Comparison of ENCODE assay signal across 18 mouse cellular contexts in genomic region chr5:121169588-121169987, GRCm38 (mm10). TPM values are rescaled to one million over a fixed set of nuclear protein-coding genes. Genes with fewer than 3 reads are reported as not detected.
DNase-seq lines count a peak whose midpoint lies in the region; ATAC-seq and TF ChIP-seq lines count a peak whose summit lies in the region.
"Had no signal": no experiment of that assay in that cellular context is flagged by ENCODE, and none has a peak within 500 bp of the region (broad histone marks: within the 10 kb centered on the region; RNA-seq: fewer than 3 reads in every experiment).

No protein-coding gene starts in this region.

- no peaks in the 10 kb centered on the region for H3K27me3 ChIP-seq in heart, embryonic 10.5 days (ENCODE audit: insufficient read depth, poor library complexity, severe bottlenecking)
- no peaks in the 10 kb centered on the region for H3K27me3 ChIP-seq in forebrain, postnatal 0 days (ENCODE audit: insufficient read depth, low read length)
- H3K27me3 ChIP-seq: heart, embryonic 13.5 days; hindbrain, embryonic 12.5 days; hindbrain, embryonic 15.5 days had no signal

- no peak for ATAC-seq in forebrain, postnatal 0 days
- ATAC-seq: CD4-positive, CD25-positive, alpha-beta regulatory T cell, adult 4 months; forebrain, embryonic 14.5 days; intestine, postnatal 0 days had no signal

- no peak overlapping the region for H3K4me3 ChIP-seq in heart, embryonic 10.5 days
- no peak overlapping the region for H3K4me3 ChIP-seq in forebrain, postnatal 0 days (ENCODE audit: low read depth, low read length)
- H3K4me3 ChIP-seq: heart, embryonic 13.5 days; hindbrain, embryonic 12.5 days; hindbrain, embryonic 15.5 days had no signal

- no peak overlapping the region for H3K9ac ChIP-seq in forebrain, postnatal 0 days
- H3K9ac ChIP-seq: heart, embryonic 13.5 days; hindbrain, embryonic 12.5 days; hindbrain, embryonic 15.5 days had no signal

- H3K4me1 ChIP-seq in heart, embryonic 10.5 days, result peaks cover 17% of the 10 kb centered on the region
- H3K4me1 ChIP-seq in forebrain, postnatal 0 days (ENCODE audit: insufficient read depth), result no peaks in the 10 kb centered on the region
- H3K4me1 ChIP-seq: hindbrain, embryonic 12.5 days; hindbrain, embryonic 15.5 days had no signal

- WGBS in heart, embryonic 10.5 days, result 68% methylated on average over 2 of the region's 2 CpGs
- 85% methylated on average over 2 of the region's 2 CpGs for WGBS in forebrain, postnatal 0 days

- peak; percentile 67 for DNase-seq in adrenal gland, adult 2 months
- no peak for DNase-seq in adrenal gland, postnatal 10 days
- DNase-seq in heart, embryonic 10.5 days (ENCODE audit: low spot score), result peak; percentile 74
- DNase-seq in heart, postnatal 10 days, result no peak
- peak; percentile 50 for DNase-seq in Muller cell, postnatal 12 days (ENCODE audit: inconsistent ontology term)
- no peak for DNase-seq in forebrain, postnatal 0 days
- DNase-seq: cerebellum, adult 11-12 months; cerebellum, adult 8-10 months; cerebellum, postnatal 10 days; gastrocnemius, postnatal 25 days; heart, adult 18-20 months; kidney, adult 2 months had no signal

- intact Hi-C loops in heart, postnatal 10 days (cut with DNase I), result no loop called here

- peaks cover 69% of the 10 kb centered on the region for H3K36me3 ChIP-seq in heart, embryonic 10.5 days
- H3K36me3 ChIP-seq in forebrain, postnatal 0 days (ENCODE audit: insufficient read depth), result peaks cover 29% of the 10 kb centered on the region

- no peak overlapping the region for H3K4me2 ChIP-seq in forebrain, postnatal 0 days (ENCODE audit: low read depth)
- H3K4me2 ChIP-seq: heart, embryonic 13.5 days; hindbrain, embryonic 12.5 days; hindbrain, embryonic 15.5 days had no signal

- H3K9me3 ChIP-seq in heart, embryonic 10.5 days, result no peaks in the 10 kb centered on the region
- no peaks in the 10 kb centered on the region for H3K9me3 ChIP-seq in forebrain, postnatal 0 days (ENCODE audit: low read length)
- H3K9me3 ChIP-seq: heart, embryonic 13.5 days; hindbrain, embryonic 12.5 days; hindbrain, embryonic 15.5 days had no signal

- no peak for TF ChIP-seq CTCF in forebrain, postnatal 0 days (IDR thresholded peaks at IDR 0.05; ENCODE audit: low read depth)

- H3K27ac ChIP-seq in heart, embryonic 10.5 days, result no peak overlapping the region
- H3K27ac ChIP-seq in forebrain, postnatal 0 days (ENCODE audit: low read depth, low read length), result no peak overlapping the region
- H3K27ac ChIP-seq: heart, embryonic 13.5 days; hindbrain, embryonic 12.5 days; hindbrain, embryonic 15.5 days had no signal

RNA-seq across cellular contexts. Expression of gene Ptpn11, which starts 21.6 kb away (rescaled TPM):
- total RNA-seq in adrenal gland, adult 2 months (2021), result 100 to 1,000 TPM in 1 of 2 experiments, 10 to 100 TPM in 1; 97.6 to 121 TPM
- polyA plus RNA-seq in adrenal gland, adult 2 months (2012; rRNA removed), result 24.4 and 26.2 TPM in 2 replicates
- total RNA-seq in adrenal gland, postnatal 10 days (2021), result 10 to 100 TPM; 85.8 to 88.5 TPM
- polyA plus RNA-seq in heart, embryonic 10.5 days (2016; fragmentation: Nextera tagmentation; extraction: Ambion mirVana), result 27.2 and 27.8 TPM in 2 replicates
- total RNA-seq in heart, postnatal 10 days (2021), result 100 to 1,000 TPM; 102 to 158 TPM
- 49.1 and 60.9 TPM in 2 replicates for total RNA-seq in forebrain, postnatal 0 days (2014; rRNA removed)
- 21.4 and 25.5 TPM in 2 replicates for polyA plus RNA-seq in forebrain, postnatal 0 days (2015; fragmentation: Nextera tagmentation; extraction: Ambion mirVana)

RNA-seq across cellular contexts. Expression of gene Rpl6, which starts 34.7 kb away (rescaled TPM):
- 1,000 to 10,000 TPM; 1,030 to 1,071 TPM for total RNA-seq in adrenal gland, adult 2 months (2021)
- polyA plus RNA-seq in adrenal gland, adult 2 months (2012; rRNA removed), result 157 and 194 TPM in 2 replicates
- total RNA-seq in adrenal gland, postnatal 10 days (2021), result 1,000 to 10,000 TPM; 1,004 to 1,027 TPM
- 463 and 580 TPM in 2 replicates for polyA plus RNA-seq in heart, embryonic 10.5 days (2016; fragmentation: Nextera tagmentation; extraction: Ambion mirVana)
- 100 to 1,000 TPM; 729 to 779 TPM for total RNA-seq in heart, postnatal 10 days (2021)
- 672 and 863 TPM in 2 replicates for total RNA-seq in forebrain, postnatal 0 days (2014; rRNA removed)
- 359 and 435 TPM in 2 replicates for polyA plus RNA-seq in forebrain, postnatal 0 days (2015; fragmentation: Nextera tagmentation; extraction: Ambion mirVana)

RNA-seq across cellular contexts. Expression of gene Hectd4, which starts 50.4 kb away (rescaled TPM):
- 10 to 100 TPM; 14.5 to 22.7 TPM for total RNA-seq in adrenal gland, adult 2 months (2021)
- 14.3 and 16.1 TPM in 2 replicates for polyA plus RNA-seq in adrenal gland, adult 2 months (2012; rRNA removed)
- 10 to 100 TPM; 18.7 to 27.8 TPM for total RNA-seq in adrenal gland, postnatal 10 days (2021)
- 3.9 and 4.8 TPM in 2 replicates for polyA plus RNA-seq in heart, embryonic 10.5 days (2016; fragmentation: Nextera tagmentation; extraction: Ambion mirVana)
- 10 to 100 TPM; 24.0 to 24.4 TPM for total RNA-seq in heart, postnatal 10 days (2021)
- 75.6 and 107 TPM in 2 replicates for total RNA-seq in forebrain, postnatal 0 days (2014; rRNA removed)
- 8.3 and 14.0 TPM in 2 replicates for polyA plus RNA-seq in forebrain, postnatal 0 days (2015; fragmentation: Nextera tagmentation; extraction: Ambion mirVana)

Comparison
In these comparisons a context has a peak if more than half of its experiments do, and no peak if none do; other contexts are left out.
1. DNase-seq: peak in adrenal gland, adult 2 months (single experiment), heart, embryonic 10.5 days (single experiment) and Muller cell, postnatal 12 days (single experiment); none in adrenal gland, postnatal 10 days (single experiment), heart, postnatal 10 days (0 of 2) and forebrain, postnatal 0 days (single experiment).